Mouse (Mus musculus): ENCODE results near the gene Ung. TPM values are rescaled to one million over a fixed set of nuclear protein-coding genes. Genes with fewer than 3 reads are reported as not detected.

Ung gene
- polyA plus RNA-seq, 1 experiment from 2014 or later = 20.4 TPM

GRCm38 (mm10) chr5:114187108-114187507 is 56.9 kb downstream of the Ung start:
- ATAC-seq (ENCODE audit: low read depth) (no peak), DNase-seq (ENCODE audit: low spot score) (no peak)
- no peak overlapping the region for H3K4me2 ChIP-seq (ENCODE audit: low read depth, low read length)
- WGBS = 74% methylated on average over 2 of the region's 2 CpGs
- no peak overlapping the region for H3K4me3 ChIP-seq (ENCODE audit: low read depth, low read length)
- no peaks in the 10 kb centered on the region for H3K36me3 ChIP-seq (ENCODE audit: control insufficient read depth, insufficient read depth, low read length)
- H3K9ac ChIP-seq (ENCODE audit: low read depth, low read length) = no peak overlapping the region
- H3K9me3 ChIP-seq (ENCODE audit: control insufficient read depth, low read length) = no peaks in the 10 kb centered on the region
- no peaks in the 10 kb centered on the region for H3K27me3 ChIP-seq (replicated peaks; ENCODE audit: control insufficient read depth, insufficient read depth, low read length)
- H3K4me1 ChIP-seq (ENCODE audit: control insufficient read depth, insufficient read depth, low read length) = no peaks in the 10 kb centered on the region
- H3K27ac ChIP-seq (replicated peaks; ENCODE audit: low read depth, low read length) = no peak overlapping the region

Other genes starting within 250 kb of the Ung start
- 96.9 and 103 TPM in 2 replicates for gene Coro1c, start 221.6 kb upstream of the Ung start, polyA plus RNA-seq (2014; fragmentation: Nextera tagmentation; extraction: Ambion mirVana)
- gene Ssh1, start 136.5 kb upstream of the Ung start, polyA plus RNA-seq (2014; fragmentation: Nextera tagmentation; extraction: Ambion mirVana) = 16.5 and 17.1 TPM in 2 replicates
- not detected in 2 replicates for gene Dao, start 126.7 kb upstream of the Ung start, polyA plus RNA-seq (2014; fragmentation: Nextera tagmentation; extraction: Ambion mirVana)
- 10.1 and 11.3 TPM in 2 replicates for gene Usp30, start 64.9 kb upstream of the Ung start, polyA plus RNA-seq (2014; fragmentation: Nextera tagmentation; extraction: Ambion mirVana)
- gene Svop, start 38.8 kb upstream of the Ung start, polyA plus RNA-seq (2014; fragmentation: Nextera tagmentation; extraction: Ambion mirVana) = 2.1 and 2.2 TPM in 2 replicates
- gene Alkbh2, start 2.2 kb upstream of the Ung start, polyA plus RNA-seq (2014; fragmentation: Nextera tagmentation; extraction: Ambion mirVana) = 8.6 and 10.0 TPM in 2 replicates
- 2.3 and 2.4 TPM in 2 replicates for gene Acacb, start 16.1 kb downstream of the Ung start, polyA plus RNA-seq (2014; fragmentation: Nextera tagmentation; extraction: Ambion mirVana)
- 0.97 and 1.1 TPM in 2 replicates for gene Foxn4, start 143.4 kb downstream of the Ung start, polyA plus RNA-seq (2014; fragmentation: Nextera tagmentation; extraction: Ambion mirVana)
- gene Myo1h, start 158.8 kb downstream of the Ung start, polyA plus RNA-seq (2014; fragmentation: Nextera tagmentation; extraction: Ambion mirVana) = 3.0 and 3.8 TPM in 2 replicates

Data from embryonic facial prominence, embryonic 14.5 days (tissue).